Mouse (Mus musculus) mesoderm, embryonic 11.5 days (tissue): ENCODE measurements around the gene Ecm2.
A peak's percentile ranks its signal among the peaks of the same experiment; 100 is the strongest.

Experiments
- DNase-seq: peaks from one replicate; pipeline ENCODE4 v3.0.0-alpha.2; 2012; ENCODE audit warnings: low read depth, low spot score

Ecm2 gene

GRCm38 (mm10) chr13:49507176-49507575 lies 2.6 kb downstream of the Ecm2 start:
- no peak for DNase-seq

- peak; percentile 13 for DNase-seq
Observed at GRCm38 (mm10) chr13:49518761-49519160, 14.2 kb downstream of the Ecm2 start.

GRCm38 (mm10) chr13:49526235-49526634 lies 21.6 kb downstream of the Ecm2 start:
- DNase-seq = no peak

GRCm38 (mm10) chr13:49530636-49531035 lies 26.0 kb downstream of the Ecm2 start:
- no peak for DNase-seq

GRCm38 (mm10) chr13:49536946-49537345 lies 32.3 kb downstream of the Ecm2 start:
- DNase-seq = no peak

- no peak for DNase-seq
Observed at GRCm38 (mm10) chr13:49538693-49539092, 34.1 kb downstream of the Ecm2 start.

- no peak for DNase-seq
Observed at GRCm38 (mm10) chr13:49544279-49544678, 39.7 kb downstream of the Ecm2 start, which contains the start of gene Aspn. TSS of gene Aspn (plus strand) at chr13:49544443.

- no peak for DNase-seq
Observed at GRCm38 (mm10) chr13:49545646-49546045, 41.0 kb downstream of the Ecm2 start.

- DNase-seq = no peak
Observed at GRCm38 (mm10) chr13:49546517-49546916, 41.9 kb downstream of the Ecm2 start.

GRCm38 (mm10) chr13:49547563-49548150 lies 43.0 kb downstream of the Ecm2 start:
- no peak for DNase-seq

GRCm38 (mm10) chr13:49549616-49550015 lies 45.0 kb downstream of the Ecm2 start:
- DNase-seq = no peak

- no peak for DNase-seq
Observed at GRCm38 (mm10) chr13:49554519-49554918, 49.9 kb downstream of the Ecm2 start.

GRCm38 (mm10) chr13:49556203-49556602 lies 51.6 kb downstream of the Ecm2 start:
- DNase-seq = no peak

- no peak for DNase-seq
Observed at GRCm38 (mm10) chr13:49556924-49557323, 52.3 kb downstream of the Ecm2 start.

- DNase-seq = no peak
Observed at GRCm38 (mm10) chr13:49559185-49559584, 54.6 kb downstream of the Ecm2 start.

GRCm38 (mm10) chr13:49560886-49561285 lies 56.3 kb downstream of the Ecm2 start:
- no peak for DNase-seq

- DNase-seq = no peak
Observed at GRCm38 (mm10) chr13:49564347-49564746, 59.7 kb downstream of the Ecm2 start.

- no peak for DNase-seq
Observed at GRCm38 (mm10) chr13:49570371-49570770, 65.8 kb downstream of the Ecm2 start.

- DNase-seq = no peak
Observed at GRCm38 (mm10) chr13:49571418-49571817, 66.8 kb downstream of the Ecm2 start.

GRCm38 (mm10) chr13:49581541-49582530 lies 77.2 kb downstream of the Ecm2 start, which contains the start of gene Omd:
TSS of gene Omd (plus strand) at chr13:49582462.
- DNase-seq = peak; percentile 35
